Comparison of ENCODE assay signal across 8 mouse cellular contexts in the genomic region with DNA sequence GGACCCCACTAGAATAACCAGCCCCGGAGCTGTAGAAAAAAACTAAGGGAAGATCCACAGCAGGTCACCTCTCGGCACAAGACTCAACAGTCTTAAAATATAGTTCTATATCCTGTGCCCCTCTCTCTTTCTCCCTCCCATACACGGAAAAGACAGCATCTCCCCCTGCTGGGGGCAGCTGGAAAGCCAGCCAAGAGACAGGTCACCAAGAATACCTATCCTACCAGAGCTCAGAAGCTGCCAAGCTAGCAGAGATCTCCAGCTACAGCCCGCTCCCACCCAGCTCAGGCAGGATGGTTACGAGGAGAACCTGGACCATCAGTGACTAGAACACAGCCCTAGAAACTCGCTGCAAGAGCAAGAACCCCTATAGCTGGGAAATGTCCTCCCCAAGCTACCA. TPM values are rescaled to one million over a fixed set of nuclear protein-coding genes. Genes with fewer than 3 reads are reported as not detected.
DNase-seq lines count a peak whose midpoint lies in the region; ATAC-seq lines count a peak whose summit lies in the region.

No protein-coding gene starts in this region.

- peaks cover 27% of the 10 kb centered on the region for H3K27me3 ChIP-seq in midbrain, embryonic 10.5 days (ENCODE audit: low read depth, poor library complexity, severe bottlenecking)
- H3K27me3 ChIP-seq in midbrain, embryonic 15.5 days (replicated peaks), result no peaks in the 10 kb centered on the region
- H3K27me3 ChIP-seq in embryonic facial prominence, embryonic 10.5 days (replicated peaks; ENCODE audit: low read depth, poor library complexity, severe bottlenecking), result peaks cover 47% of the 10 kb centered on the region

- H3K9ac ChIP-seq in midbrain, embryonic 15.5 days, result no peak overlapping the region

- peaks cover 41% of the 10 kb centered on the region for H3K36me3 ChIP-seq in midbrain, embryonic 10.5 days
- peaks cover 3% of the 10 kb centered on the region; the same call in 1 of the 2 replicates for H3K36me3 ChIP-seq in midbrain, embryonic 15.5 days (replicated peaks)
- H3K36me3 ChIP-seq in embryonic facial prominence, embryonic 10.5 days (replicated peaks), result peaks cover 30% of the 10 kb centered on the region

- peak; percentile 44 for DNase-seq in adrenal gland, postnatal 25 days
- no peak for DNase-seq in adrenal gland, adult 2 months
- peak; percentile 64 for DNase-seq in midbrain, embryonic 10.5 days (ENCODE audit: low spot score)
- DNase-seq in embryonic facial prominence, embryonic 10.5 days (ENCODE audit: low spot score), result peak; percentile 76
- peak; percentile 84 to 87 for DNase-seq in kidney, postnatal 4 days
- peak; percentile 53 to 72 for DNase-seq in spleen, adult 18-20 months
- no peak for DNase-seq in urinary bladder, postnatal 14 days (ENCODE audit: low spot score)

- no peak overlapping the region for H3K4me3 ChIP-seq in midbrain, embryonic 10.5 days
- H3K4me3 ChIP-seq in midbrain, embryonic 15.5 days, result no peak overlapping the region
- H3K4me3 ChIP-seq in embryonic facial prominence, embryonic 10.5 days, result no peak overlapping the region

- no peak for ATAC-seq in midbrain, embryonic 15.5 days (replicated peaks)

- 55% methylated on average over 6 of the region's 6 CpGs for WGBS in midbrain, embryonic 10.5 days
- WGBS in midbrain, embryonic 15.5 days, result 51% methylated on average over 6 of the region's 6 CpGs
- 40% methylated on average over 6 of the region's 6 CpGs for WGBS in embryonic facial prominence, embryonic 10.5 days

- H3K9me3 ChIP-seq in midbrain, embryonic 10.5 days (replicated peaks), result no peaks in the 10 kb centered on the region
- no peaks in the 10 kb centered on the region for H3K9me3 ChIP-seq in midbrain, embryonic 15.5 days
- no peaks in the 10 kb centered on the region for H3K9me3 ChIP-seq in embryonic facial prominence, embryonic 10.5 days

- H3K4me1 ChIP-seq in midbrain, embryonic 10.5 days, result peaks cover 86% of the 10 kb centered on the region
- H3K4me1 ChIP-seq in midbrain, embryonic 15.5 days, result peaks cover 71% of the 10 kb centered on the region
- peaks cover 88% of the 10 kb centered on the region for H3K4me1 ChIP-seq in embryonic facial prominence, embryonic 10.5 days

- H3K4me2 ChIP-seq in midbrain, embryonic 15.5 days, result no peak overlapping the region

- H3K27ac ChIP-seq in midbrain, embryonic 10.5 days (replicated peaks), result no peak overlapping the region; the same call in 1 of the 2 replicates
- H3K27ac ChIP-seq in midbrain, embryonic 15.5 days, result no peak overlapping the region
- no peak overlapping the region; the same call in 1 of the 2 replicates for H3K27ac ChIP-seq in embryonic facial prominence, embryonic 10.5 days (replicated peaks)

RNA-seq across cellular contexts. Expression of a gene that starts 6.8 kb away (rescaled TPM):
- total RNA-seq in adrenal gland, postnatal 25 days (2021), result 79.9 and 117 TPM in 2 replicates
- total RNA-seq in adrenal gland, adult 2 months (2021), result 100 to 1,000 TPM in 1 of 2 experiments, 10 to 100 TPM in 1; 67.8 to 127 TPM
- 99.3 and 131 TPM in 2 replicates for polyA plus RNA-seq in adrenal gland, adult 2 months (2012; rRNA removed)
- 57.3 and 68.9 TPM in 2 replicates for polyA plus RNA-seq in midbrain, embryonic 10.5 days (2016; fragmentation: Nextera tagmentation; extraction: Ambion mirVana)
- polyA plus RNA-seq in midbrain, embryonic 15.5 days (2015; fragmentation: Nextera tagmentation; extraction: Ambion mirVana), result 90.3 and 105 TPM in 2 replicates
- polyA plus RNA-seq in embryonic facial prominence, embryonic 10.5 days (2016; fragmentation: Nextera tagmentation; extraction: Ambion mirVana), result 49.6 and 52.9 TPM in 2 replicates

RNA-seq across cellular contexts. Expression of a gene that starts 25.5 kb away (rescaled TPM):
- 1.3 and 1.5 TPM in 2 replicates for total RNA-seq in adrenal gland, postnatal 25 days (2021)
- under 1 TPM; 0.35 to 0.93 TPM for total RNA-seq in adrenal gland, adult 2 months (2021)
- polyA plus RNA-seq in adrenal gland, adult 2 months (2012; rRNA removed), result 1.2 and 1.6 TPM in 2 replicates
- polyA plus RNA-seq in midbrain, embryonic 10.5 days (2016; fragmentation: Nextera tagmentation; extraction: Ambion mirVana), result 25.8 and 27.3 TPM in 2 replicates
- 2.2 and 2.5 TPM in 2 replicates for polyA plus RNA-seq in midbrain, embryonic 15.5 days (2015; fragmentation: Nextera tagmentation; extraction: Ambion mirVana)
- 30.1 and 32.4 TPM in 2 replicates for polyA plus RNA-seq in embryonic facial prominence, embryonic 10.5 days (2016; fragmentation: Nextera tagmentation; extraction: Ambion mirVana)

RNA-seq across cellular contexts. Expression of a gene that starts 33.7 kb away (rescaled TPM):
- total RNA-seq in adrenal gland, postnatal 25 days (2021), result 132 and 143 TPM in 2 replicates
- total RNA-seq in adrenal gland, adult 2 months (2021), result 100 to 1,000 TPM; 140 to 149 TPM
- 254 and 297 TPM in 2 replicates for polyA plus RNA-seq in adrenal gland, adult 2 months (2012; rRNA removed)
- 39.1 and 41.5 TPM in 2 replicates for polyA plus RNA-seq in midbrain, embryonic 10.5 days (2016; fragmentation: Nextera tagmentation; extraction: Ambion mirVana)
- polyA plus RNA-seq in midbrain, embryonic 15.5 days (2015; fragmentation: Nextera tagmentation; extraction: Ambion mirVana), result 38.6 and 43.3 TPM in 2 replicates
- polyA plus RNA-seq in embryonic facial prominence, embryonic 10.5 days (2016; fragmentation: Nextera tagmentation; extraction: Ambion mirVana), result 38.2 and 39.6 TPM in 2 replicates

RNA-seq across cellular contexts. Expression of a gene that starts 38.1 kb away (rescaled TPM):
- total RNA-seq in adrenal gland, postnatal 25 days (2021), result 72.6 and 92.6 TPM in 2 replicates
- total RNA-seq in adrenal gland, adult 2 months (2021), result 100 to 1,000 TPM in 1 of 2 experiments, 10 to 100 TPM in 1; 82.6 to 108 TPM
- 35.8 and 40.1 TPM in 2 replicates for polyA plus RNA-seq in adrenal gland, adult 2 months (2012; rRNA removed)
- polyA plus RNA-seq in midbrain, embryonic 10.5 days (2016; fragmentation: Nextera tagmentation; extraction: Ambion mirVana), result 141 and 144 TPM in 2 replicates
- polyA plus RNA-seq in midbrain, embryonic 15.5 days (2015; fragmentation: Nextera tagmentation; extraction: Ambion mirVana), result 111 and 118 TPM in 2 replicates
- 145 and 155 TPM in 2 replicates for polyA plus RNA-seq in embryonic facial prominence, embryonic 10.5 days (2016; fragmentation: Nextera tagmentation; extraction: Ambion mirVana)

RNA-seq across cellular contexts. Expression of a gene that starts 45.4 kb away (rescaled TPM):
- total RNA-seq in adrenal gland, postnatal 25 days (2021), result 0.36 TPM in 1 of 2 replicates, not detected in the other
- under 1 TPM; 0.12 to 0.45 TPM for total RNA-seq in adrenal gland, adult 2 months (2021)
- polyA plus RNA-seq in adrenal gland, adult 2 months (2012; rRNA removed), result 0.75 and 0.95 TPM in 2 replicates
- 0.05 TPM in 1 of 2 replicates, not detected in the other for polyA plus RNA-seq in midbrain, embryonic 10.5 days (2016; fragmentation: Nextera tagmentation; extraction: Ambion mirVana)
- polyA plus RNA-seq in midbrain, embryonic 15.5 days (2015; fragmentation: Nextera tagmentation; extraction: Ambion mirVana), result 0.05 TPM in 1 of 2 replicates, not detected in the other
- 0.09 and 0.10 TPM in 2 replicates for polyA plus RNA-seq in embryonic facial prominence, embryonic 10.5 days (2016; fragmentation: Nextera tagmentation; extraction: Ambion mirVana)

Comparison
In these comparisons a context has a peak if more than half of its experiments do, and no peak if none do; other contexts are left out.
1. DNase-seq: peak in adrenal gland, postnatal 25 days (single experiment), midbrain, embryonic 10.5 days (single experiment), embryonic facial prominence, embryonic 10.5 days (single experiment), kidney, postnatal 4 days (2 of 2) and spleen, adult 18-20 months (2 of 2); none in adrenal gland, adult 2 months (single experiment) and urinary bladder, postnatal 14 days (single experiment).